Mouse (Mus musculus): Measurements from ENCODE around the gene Klf5. TPM values are rescaled to one million over a fixed set of nuclear protein-coding genes. Genes with fewer than 3 reads are reported as not detected.

Gene Klf5
- polyA plus RNA-seq, 1 experiment from 2014 or later: 13.8 TPM

- Histone ChIP-seq H3K9me3 (no peaks in the 10 kb centered on the region), H3K9ac (no peak overlapping the region), H3K27ac (no peak overlapping the region), H3K4me1 (no peaks in the 10 kb centered on the region), H3K27me3 (peaks cover under 1% of the 10 kb centered on the region; the same call in 1 of the 2 replicates), H3K4me3 (no peak overlapping the region), H3K4me2 (replicated peaks) (no peak overlapping the region), H3K36me3 (no peaks in the 10 kb centered on the region)
- WGBS: 94% methylated on average over 5 of the region's 5 CpGs
- no peak for ATAC-seq (ENCODE audit: low FRiP score, low read depth)
These were observed 6.3 kb upstream of the Klf5 start for GRCm38 (mm10) chr14:99292176-99292575.

GRCm38 (mm10) chr14:99294424-99294823 is 4.1 kb upstream of the Klf5 start:
- H3K4me1 ChIP-seq: no peaks in the 10 kb centered on the region; the same call in 1 of the 2 replicates
- peaks cover 8% of the 10 kb centered on the region for H3K27me3 ChIP-seq
- H3K4me2 ChIP-seq (replicated peaks): no peak overlapping the region
- H3K9ac ChIP-seq: no peak overlapping the region
- WGBS: 88% methylated on average over 8 of the region's 8 CpGs
- H3K9me3 ChIP-seq: no peaks in the 10 kb centered on the region
- no peaks in the 10 kb centered on the region for H3K36me3 ChIP-seq
- no peak for ATAC-seq (ENCODE audit: low FRiP score, low read depth)
- no peak overlapping the region for H3K4me3 ChIP-seq
- H3K27ac ChIP-seq: no peak overlapping the region

- no peak for ATAC-seq (ENCODE audit: low FRiP score, low read depth)
- Histone ChIP-seq H3K36me3 (no peaks in the 10 kb centered on the region), H3K9me3 (no peaks in the 10 kb centered on the region), H3K27me3 (peaks cover 13% of the 10 kb centered on the region), H3K4me2 (replicated peaks) (no peak overlapping the region), H3K4me3 (no peak overlapping the region), H3K27ac (no peak overlapping the region), H3K4me1 (peaks cover 5% of the 10 kb centered on the region; the same call in 1 of the 2 replicates), H3K9ac (no peak overlapping the region)
- WGBS: 64% methylated on average over 15 of the region's 15 CpGs
These were observed 2.7 kb upstream of the Klf5 start for GRCm38 (mm10) chr14:99295606-99296341.

- WGBS: under 1% methylated on average over 51 of the region's 60 CpGs
- peak; percentile 70 for ATAC-seq (ENCODE audit: low FRiP score, low read depth)
- H3K4me3 ChIP-seq: peak overlapping the region; percentile 63
- H3K27me3 ChIP-seq: peaks cover 23% of the 10 kb centered on the region
- H3K36me3 ChIP-seq: peaks cover 12% of the 10 kb centered on the region
- peaks cover 5% of the 10 kb centered on the region; the same call in 1 of the 2 replicates for H3K4me1 ChIP-seq
- H3K9me3 ChIP-seq: no peaks in the 10 kb centered on the region
- H3K4me2 ChIP-seq (replicated peaks): peak overlapping the region; percentile 95
- peak overlapping the region; percentile 74 for H3K9ac ChIP-seq
- H3K27ac ChIP-seq: peak overlapping the region; percentile 56; the same call in 1 of the 2 replicates
These were observed 561 bp downstream of the Klf5 start for GRCm38 (mm10) chr14:99299022-99299481.

GRCm38 (mm10) chr14:99299701-99300191 is 1.3 kb downstream of the Klf5 start:
- Histone ChIP-seq H3K4me1 (peaks cover 5% of the 10 kb centered on the region; the same call in 1 of the 2 replicates), H3K36me3 (peaks cover 12% of the 10 kb centered on the region), H3K4me2 (replicated peaks) (peak overlapping the region; percentile 95), H3K9me3 (no peaks in the 10 kb centered on the region), H3K9ac (peak overlapping the region; percentile 27), H3K4me3 (peak overlapping the region; percentile 63), H3K27me3 (peaks cover 23% of the 10 kb centered on the region), H3K27ac (peak overlapping the region; percentile 40; the same call in 1 of the 2 replicates)
- ATAC-seq (ENCODE audit: low FRiP score, low read depth): no peak
- 1% methylated on average over 21 of the region's 21 CpGs for WGBS

GRCm38 (mm10) chr14:99301472-99301871 is 3.0 kb downstream of the Klf5 start:
- peaks cover 5% of the 10 kb centered on the region; the same call in 1 of the 2 replicates for H3K4me1 ChIP-seq
- WGBS: 59% methylated on average over 11 of the region's 11 CpGs
- ATAC-seq (ENCODE audit: low FRiP score, low read depth): no peak
- no peak overlapping the region for H3K27ac ChIP-seq
- no peak overlapping the region for H3K4me3 ChIP-seq
- H3K36me3 ChIP-seq: peaks cover 12% of the 10 kb centered on the region
- H3K4me2 ChIP-seq (replicated peaks): no peak overlapping the region
- H3K27me3 ChIP-seq: peaks cover 23% of the 10 kb centered on the region
- no peaks in the 10 kb centered on the region for H3K9me3 ChIP-seq
- no peak overlapping the region for H3K9ac ChIP-seq

GRCm38 (mm10) chr14:99304387-99304786 is 5.9 kb downstream of the Klf5 start:
- no peak overlapping the region for H3K4me3 ChIP-seq
- 91% methylated on average over 3 of the region's 3 CpGs for WGBS
- no peaks in the 10 kb centered on the region for H3K9me3 ChIP-seq
- no peak overlapping the region for H3K4me2 ChIP-seq (replicated peaks)
- peaks cover 12% of the 10 kb centered on the region for H3K36me3 ChIP-seq
- no peak overlapping the region for H3K27ac ChIP-seq
- no peak for ATAC-seq (ENCODE audit: low FRiP score, low read depth)
- no peak overlapping the region for H3K9ac ChIP-seq
- H3K27me3 ChIP-seq: peaks cover 15% of the 10 kb centered on the region
- peaks cover 5% of the 10 kb centered on the region; the same call in 1 of the 2 replicates for H3K4me1 ChIP-seq

GRCm38 (mm10) chr14:99304997-99305792 is 6.7 kb downstream of the Klf5 start:
- no peak for ATAC-seq (ENCODE audit: low FRiP score, low read depth)
- Histone ChIP-seq H3K27me3 (peaks cover 15% of the 10 kb centered on the region), H3K9me3 (no peaks in the 10 kb centered on the region), H3K27ac (no peak overlapping the region), H3K36me3 (peaks cover 12% of the 10 kb centered on the region), H3K4me3 (no peak overlapping the region), H3K4me2 (replicated peaks) (no peak overlapping the region), H3K9ac (no peak overlapping the region), H3K4me1 (peaks cover 5% of the 10 kb centered on the region; the same call in 1 of the 2 replicates)
- WGBS: 46% methylated on average over 12 of the region's 12 CpGs

- no peak for ATAC-seq (ENCODE audit: low FRiP score, low read depth)
- Histone ChIP-seq H3K9me3 (no peaks in the 10 kb centered on the region), H3K4me2 (replicated peaks) (no peak overlapping the region), H3K27me3 (0 out of 2 replicates have a peak, but pooled peaks cover 6% of the 10 kb centered on the region), H3K9ac (no peak overlapping the region), H3K27ac (no peak overlapping the region), H3K36me3 (peaks cover 12% of the 10 kb centered on the region), H3K4me1 (peaks cover 7% of the 10 kb centered on the region; the same call in 1 of the 2 replicates), H3K4me3 (no peak overlapping the region)
- 88% methylated on average over 7 of the region's 7 CpGs for WGBS
These were observed 7.9 kb downstream of the Klf5 start for GRCm38 (mm10) chr14:99306410-99306809.

- H3K4me2 ChIP-seq (replicated peaks): no peak overlapping the region
- no peak overlapping the region for H3K9ac ChIP-seq
- H3K27ac ChIP-seq: peak overlapping the region; percentile 72
- no peaks in the 10 kb centered on the region for H3K9me3 ChIP-seq
- no peaks in the 10 kb centered on the region for H3K27me3 ChIP-seq
- 73% methylated on average over 9 of the region's 9 CpGs for WGBS
- H3K4me3 ChIP-seq: no peak overlapping the region
- peaks cover 8% of the 10 kb centered on the region; the same call in 1 of the 2 replicates for H3K4me1 ChIP-seq
- ATAC-seq (ENCODE audit: low FRiP score, low read depth): no peak
- peaks cover 10% of the 10 kb centered on the region for H3K36me3 ChIP-seq
These were observed 11.1 kb downstream of the Klf5 start for GRCm38 (mm10) chr14:99309606-99310005.

GRCm38 (mm10) chr14:99310358-99310757 is 11.9 kb downstream of the Klf5 start:
- ATAC-seq (ENCODE audit: low FRiP score, low read depth): peak; percentile 60; the same call in 1 of the 2 replicates
- Histone ChIP-seq H3K27me3 (no peaks in the 10 kb centered on the region), H3K4me1 (peaks cover 8% of the 10 kb centered on the region; the same call in 1 of the 2 replicates), H3K9ac (no peak overlapping the region), H3K4me3 (no peak overlapping the region), H3K36me3 (peaks cover 10% of the 10 kb centered on the region), H3K9me3 (no peaks in the 10 kb centered on the region), H3K27ac (no peak overlapping the region), H3K4me2 (replicated peaks) (no peak overlapping the region)
- 45% methylated on average over 7 of the region's 7 CpGs for WGBS

- H3K27ac ChIP-seq: no peak overlapping the region; the same call in 1 of the 2 replicates
- H3K4me3 ChIP-seq: no peak overlapping the region
- 95% methylated on average over 24 of the region's 24 CpGs for WGBS
- H3K9me3 ChIP-seq: no peaks in the 10 kb centered on the region
- H3K4me1 ChIP-seq: peaks cover 8% of the 10 kb centered on the region; the same call in 1 of the 2 replicates
- no peak overlapping the region for H3K9ac ChIP-seq
- no peak for ATAC-seq (ENCODE audit: low FRiP score, low read depth)
- H3K4me2 ChIP-seq (replicated peaks): no peak overlapping the region
- peaks cover 10% of the 10 kb centered on the region for H3K36me3 ChIP-seq
- no peaks in the 10 kb centered on the region for H3K27me3 ChIP-seq
These were observed 14.6 kb downstream of the Klf5 start for GRCm38 (mm10) chr14:99313062-99313461.
